Mouse (Mus musculus) granulocyte monocyte progenitor cell, adult 5-6 weeks (primary cell): ENCODE measurements around the gene Mis18bp1. TPM values are rescaled to one million over a fixed set of nuclear protein-coding genes. Genes with fewer than 3 reads are reported as not detected.

ENCODE experiments used
- total RNA-seq, 2 experiments: library from RNA; stranded (forward) in 1 of 2; stranded (reverse) in 1 of 2; fragments of 200-712, 200-1000 nt in 1 of 2; fragments of >200 nt in 1 of 2; fragmentation: Nextera tagmentation in 1 of 2; gene quantifications; 2 replicates each; pipeline ENCODE4 v1.2.3; 2014 to 2017

Mis18bp1 gene
- total RNA-seq, 2 experiments from 2014 or later, result 43.1 to 66.6 TPM

Other genes starting within 250 kb of the Mis18bp1 start
- 7.1 and 9.4 TPM in 2 replicates for gene Klhl28, start 207.1 kb downstream of the Mis18bp1 start, total RNA-seq (2014; fragmentation: Nextera tagmentation)
- 9.0 and 10.0 TPM in 2 replicates for gene Klhl28, start 207.1 kb downstream of the Mis18bp1 start, total RNA-seq (2017)
- 24.3 and 29.4 TPM in 2 replicates for gene Togaram1, start 206.8 kb downstream of the Mis18bp1 start, total RNA-seq (2014; fragmentation: Nextera tagmentation)
- 29.2 and 64.3 TPM in 2 replicates for gene Togaram1, start 206.8 kb downstream of the Mis18bp1 start, total RNA-seq (2017)
- gene Prpf39, start 136.3 kb downstream of the Mis18bp1 start, total RNA-seq (2014; fragmentation: Nextera tagmentation), result 52.5 and 55.4 TPM in 2 replicates
- 73.2 and 91.2 TPM in 2 replicates for gene Prpf39, start 136.3 kb downstream of the Mis18bp1 start, total RNA-seq (2017)
- 232 and 249 TPM in 2 replicates for gene Fkbp3, start 98.6 kb downstream of the Mis18bp1 start, total RNA-seq (2014; fragmentation: Nextera tagmentation)
- gene Fkbp3, start 98.6 kb downstream of the Mis18bp1 start, total RNA-seq (2017), result 266 and 303 TPM in 2 replicates
- 33.3 and 36.6 TPM in 2 replicates for gene Fancm, start 97.0 kb downstream of the Mis18bp1 start, total RNA-seq (2014; fragmentation: Nextera tagmentation)
- gene Fancm, start 97.0 kb downstream of the Mis18bp1 start, total RNA-seq (2017), result 25.3 and 26.5 TPM in 2 replicates
- not detected in 2 replicates for gene Wdr20rt, start 52.9 kb upstream of the Mis18bp1 start, total RNA-seq (2014; fragmentation: Nextera tagmentation)
- not detected in 2 replicates for gene Wdr20rt, start 52.9 kb upstream of the Mis18bp1 start, total RNA-seq (2017)